Mouse (Mus musculus) adipocyte (in vitro differentiated cells): ENCODE measurements around the gene Lclat1.

ENCODE experiments used
- DNase-seq: peaks from one replicate; pipeline ENCODE4 v3.0.0-alpha.2; 2016; ENCODE audit warnings: low spot score

The Lclat1 gene

DNA sequence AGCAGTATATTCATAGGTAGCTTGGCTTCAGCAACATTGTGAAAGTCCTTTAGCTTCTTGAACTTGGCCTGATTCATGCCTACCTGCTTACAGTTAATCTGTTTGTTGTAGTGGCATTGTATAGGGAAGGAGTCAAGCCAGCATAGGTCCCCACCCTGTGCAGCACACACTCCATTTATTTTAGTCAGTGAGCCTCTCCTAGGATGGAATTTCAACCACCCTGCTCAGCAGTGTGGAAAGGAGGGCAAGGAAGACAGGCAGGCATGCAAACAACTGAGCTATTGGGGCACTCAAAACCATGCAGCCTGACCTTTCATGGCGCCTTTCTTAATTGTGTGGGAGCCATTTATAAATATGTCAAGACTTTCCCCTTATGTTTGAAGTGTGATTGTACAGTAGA lies 92.6 kb downstream of the Lclat1 start:
- no peak for DNase-seq

GRCm38 (mm10) chr17:73203642-73204332 lies 96.0 kb downstream of the Lclat1 start:
- no peak for DNase-seq

GRCm38 (mm10) chr17:73210960-73211531 lies 103.3 kb downstream of the Lclat1 start:
- DNase-seq = no peak

DNA sequence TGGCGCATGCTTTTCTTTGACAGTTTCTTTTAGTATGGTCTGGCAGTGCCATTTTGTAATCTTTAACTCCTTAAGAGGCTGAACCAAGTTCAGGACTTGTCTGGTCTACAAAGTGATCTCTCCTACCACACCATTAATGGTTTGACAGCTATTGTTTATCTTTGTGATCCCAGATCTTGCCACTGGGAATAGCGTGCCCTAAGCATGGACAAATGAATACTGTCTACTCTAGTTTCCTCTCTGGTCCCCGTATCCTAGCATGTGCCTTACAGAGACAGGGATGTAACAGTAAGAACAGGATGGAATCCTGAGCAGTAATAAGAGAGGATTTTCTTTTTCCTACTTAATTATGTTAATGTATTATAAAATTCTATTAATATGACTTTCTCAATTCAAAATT lies 105.0 kb downstream of the Lclat1 start:
- no peak for DNase-seq

DNA sequence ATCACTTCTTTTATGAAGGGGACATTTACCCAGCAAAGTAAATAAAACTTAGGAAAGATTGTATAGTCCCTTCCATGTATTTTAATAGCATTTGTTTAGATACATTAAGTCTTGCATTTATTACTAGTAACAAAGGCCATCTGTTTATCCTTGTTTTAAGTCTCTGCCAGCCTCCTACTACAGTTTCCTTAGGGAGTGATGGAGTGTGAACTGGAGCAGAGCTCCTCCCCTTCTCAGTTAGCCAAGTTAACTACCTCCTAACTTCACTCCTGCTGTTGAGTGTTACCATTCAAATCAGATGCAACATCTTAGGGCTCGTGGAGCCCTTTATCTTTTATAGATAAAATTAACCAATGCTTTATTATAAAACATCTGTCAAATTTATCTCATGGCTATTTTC lies 105.4 kb downstream of the Lclat1 start:
- DNase-seq = no peak

DNA sequence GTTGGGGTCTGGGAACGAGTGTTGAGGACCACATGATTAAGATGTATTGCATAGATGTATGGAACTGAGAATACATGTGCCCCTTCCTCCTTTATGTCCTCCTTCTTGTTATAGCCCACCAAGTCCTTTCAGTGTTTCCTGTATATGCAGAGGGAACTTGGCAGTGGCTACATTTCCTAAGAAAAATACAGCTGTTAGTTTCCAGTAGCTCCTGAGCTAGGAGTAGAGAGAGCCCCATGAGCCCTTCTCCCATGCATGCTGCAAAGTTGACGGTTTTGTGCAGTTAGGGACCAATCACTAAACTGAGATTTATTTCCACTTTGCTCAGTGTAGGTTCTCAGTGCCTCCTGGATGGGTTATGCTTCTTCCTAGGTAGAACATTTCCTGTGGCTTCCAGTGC lies 105.9 kb downstream of the Lclat1 start:
- no peak for DNase-seq

GRCm38 (mm10) chr17:73217274-73217673 lies 109.5 kb downstream of the Lclat1 start:
- DNase-seq = no peak

DNA sequence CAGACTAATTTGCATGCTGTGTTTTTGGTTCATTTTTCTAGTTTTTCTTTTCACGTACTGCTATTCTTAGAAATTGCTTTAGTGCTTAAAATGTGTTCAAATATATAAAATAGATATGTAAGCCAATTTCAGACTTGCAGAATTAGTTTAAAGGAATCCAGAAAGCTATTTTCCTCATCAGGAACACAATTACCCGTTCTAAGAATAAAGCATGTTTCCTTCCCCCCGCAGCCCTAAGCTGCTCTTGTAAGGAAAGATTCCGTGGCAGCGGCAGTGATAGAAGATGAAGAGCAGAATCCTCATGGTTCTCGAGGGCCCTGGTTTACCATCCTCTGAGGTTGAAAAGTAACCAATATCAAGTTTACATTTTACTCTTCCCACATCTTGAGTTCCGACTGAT lies 113.0 kb downstream of the Lclat1 start:
- DNase-seq = no peak

DNA sequence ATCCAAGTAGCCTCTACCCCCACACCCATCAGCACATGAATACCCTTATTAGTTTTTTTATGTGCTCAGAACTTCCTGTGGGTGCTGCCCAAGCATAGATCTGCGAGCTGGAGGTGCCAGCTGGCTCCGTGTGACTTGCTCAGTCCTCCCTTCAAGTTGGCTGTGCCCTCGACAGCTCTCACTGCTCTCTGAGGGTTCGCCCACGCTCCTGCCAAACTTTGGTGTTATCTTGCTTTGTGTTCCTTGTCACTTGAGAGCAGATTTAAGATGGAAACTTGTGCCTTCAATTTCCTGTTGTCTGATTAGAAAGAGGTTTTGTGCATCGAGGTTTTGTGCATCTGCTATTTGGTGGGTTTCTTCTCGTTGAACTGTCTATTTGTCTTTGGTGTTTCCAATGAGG lies 114.3 kb downstream of the Lclat1 start:
- peak; percentile 56 for DNase-seq

DNA sequence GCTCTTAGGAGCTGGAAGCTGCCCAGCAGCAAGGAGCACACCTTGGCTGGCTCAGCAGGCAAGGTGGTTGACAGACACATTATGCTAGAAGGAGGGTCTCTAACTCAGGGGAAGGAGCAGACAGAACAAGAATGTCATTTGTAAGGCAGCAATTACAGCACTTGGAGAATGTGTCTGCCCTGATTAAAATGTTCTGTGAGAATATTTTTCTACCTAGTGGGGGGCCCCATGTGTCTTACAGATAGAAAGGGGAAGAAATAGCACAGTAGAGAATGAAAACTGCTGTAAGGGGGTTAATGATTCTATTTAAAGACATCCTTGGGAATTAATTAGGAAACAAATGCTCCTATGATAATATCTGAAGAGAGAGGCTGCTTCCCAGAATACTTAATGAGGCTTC lies 117.7 kb downstream of the Lclat1 start:
- DNase-seq = no peak

DNA sequence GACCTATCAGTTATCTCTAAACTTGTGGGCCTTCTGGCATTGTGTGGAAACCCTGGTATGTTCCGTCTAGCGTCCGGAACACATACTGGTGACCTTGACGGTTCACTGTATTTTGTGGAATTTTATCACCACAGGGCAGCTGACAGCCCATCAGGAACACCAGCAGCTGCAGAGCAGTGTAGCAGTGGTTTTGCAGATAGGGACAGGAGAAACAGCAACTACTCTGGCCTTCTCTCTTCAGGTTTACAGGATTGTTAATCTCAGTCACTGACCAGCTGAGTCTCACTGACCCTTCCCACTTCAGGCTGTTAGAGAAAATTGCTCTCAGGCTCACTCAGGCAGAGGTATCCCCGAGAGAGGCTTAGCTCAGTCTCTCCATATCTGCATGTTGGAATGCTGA lies 118.2 kb downstream of the Lclat1 start:
- DNase-seq = no peak

- DNase-seq = no peak
These were observed 118.8 kb downstream of the Lclat1 start for GRCm38 (mm10) chr17:73226595-73226994.

DNA sequence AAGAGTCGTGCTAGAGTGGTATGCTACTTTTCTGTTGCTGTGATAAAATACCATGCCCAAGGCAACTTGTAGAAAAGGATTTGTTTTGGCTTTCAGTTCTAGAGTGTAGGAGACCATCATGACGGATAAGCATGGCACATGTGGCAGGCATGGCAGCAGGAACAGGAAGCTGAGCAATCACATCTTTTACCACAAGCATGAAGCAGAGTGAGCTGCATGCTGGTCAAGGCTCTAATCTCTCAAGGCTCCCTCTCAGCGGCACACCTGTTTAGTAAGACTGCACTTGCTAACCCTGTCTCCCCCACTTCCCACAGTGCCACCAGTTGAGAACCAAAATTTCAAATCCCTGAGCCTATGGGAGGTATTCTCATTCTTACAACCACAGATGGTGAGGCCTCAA lies 119.6 kb downstream of the Lclat1 start:
- no peak for DNase-seq

DNA sequence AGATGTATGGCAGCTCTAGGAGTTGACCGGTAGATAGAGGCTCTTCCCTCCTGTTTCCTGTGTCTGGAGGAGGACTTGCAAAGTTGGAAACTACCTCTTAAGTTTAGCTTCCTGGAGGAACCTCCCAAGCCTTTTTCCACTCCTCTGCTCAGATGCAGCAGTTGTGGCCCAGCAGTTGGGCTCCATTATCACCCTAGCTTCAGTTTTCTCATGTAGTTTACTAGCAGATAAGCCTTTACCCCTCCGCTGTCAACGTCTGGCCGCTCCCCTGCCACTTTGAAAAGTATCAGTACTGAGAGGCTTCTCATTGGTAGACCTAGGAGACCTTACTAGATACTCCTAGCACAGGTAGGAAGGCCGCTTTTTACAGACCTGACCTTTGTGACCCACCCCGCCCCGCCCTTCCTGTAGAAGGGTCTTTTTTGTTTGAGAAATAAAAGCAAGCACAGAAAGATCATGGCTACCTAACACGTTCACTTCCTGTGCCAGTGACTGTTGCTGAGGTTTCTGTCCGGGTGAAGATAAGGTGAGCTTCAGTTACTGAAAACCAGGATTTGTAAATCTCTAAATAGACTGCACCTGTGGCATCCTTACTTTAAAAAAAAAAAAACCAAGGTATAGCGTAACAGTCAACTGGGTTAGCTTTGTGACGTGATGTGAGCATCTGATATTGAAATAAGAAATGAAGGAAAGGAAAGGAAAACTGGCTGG lies 121.8 kb downstream of the Lclat1 start:
- DNase-seq = no peak

GRCm38 (mm10) chr17:73230340-73230989 lies 122.7 kb downstream of the Lclat1 start:
- peak; percentile 93 for DNase-seq

DNA sequence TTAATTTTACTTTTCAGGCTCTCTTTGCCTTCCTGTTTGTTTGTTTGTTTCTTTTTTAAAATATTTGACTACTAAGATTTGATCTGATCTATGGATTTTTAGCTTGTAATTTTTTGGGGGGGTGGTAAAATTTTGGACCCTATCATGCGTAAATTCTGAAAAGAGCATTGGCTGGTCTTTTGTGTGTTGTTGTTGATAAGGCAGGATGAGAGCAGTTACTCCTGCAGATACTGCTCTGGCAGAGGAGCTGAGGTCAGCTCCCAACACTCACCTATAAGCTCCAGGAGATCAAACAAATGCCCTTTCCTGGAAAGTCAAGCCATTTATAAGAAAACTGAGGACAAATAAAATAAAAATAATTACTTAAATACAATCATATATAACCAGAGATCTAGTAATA lies 123.6 kb downstream of the Lclat1 start:
- no peak for DNase-seq

DNA sequence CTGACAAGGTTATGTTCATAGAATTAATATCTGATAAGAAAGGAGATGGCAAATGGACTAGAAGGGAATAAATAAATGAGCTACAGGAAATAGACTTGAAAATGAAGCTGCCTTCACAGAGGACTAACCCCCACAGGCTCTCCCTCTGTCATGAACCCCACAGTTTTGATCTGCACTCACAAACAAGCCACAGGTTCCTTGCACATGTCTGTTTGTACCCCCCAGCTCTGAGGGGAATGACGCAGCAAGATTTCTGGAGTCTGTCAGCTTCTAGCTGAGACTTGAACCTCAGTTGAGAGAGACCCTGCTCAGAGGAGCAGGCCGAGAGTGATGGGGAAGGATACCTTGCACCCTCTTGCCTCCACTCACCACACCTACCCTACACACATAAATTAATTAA lies 124.8 kb downstream of the Lclat1 start:
- no peak for DNase-seq

- DNase-seq = no peak
These were observed 126.2 kb downstream of the Lclat1 start for GRCm38 (mm10) chr17:73233975-73234374.

DNA sequence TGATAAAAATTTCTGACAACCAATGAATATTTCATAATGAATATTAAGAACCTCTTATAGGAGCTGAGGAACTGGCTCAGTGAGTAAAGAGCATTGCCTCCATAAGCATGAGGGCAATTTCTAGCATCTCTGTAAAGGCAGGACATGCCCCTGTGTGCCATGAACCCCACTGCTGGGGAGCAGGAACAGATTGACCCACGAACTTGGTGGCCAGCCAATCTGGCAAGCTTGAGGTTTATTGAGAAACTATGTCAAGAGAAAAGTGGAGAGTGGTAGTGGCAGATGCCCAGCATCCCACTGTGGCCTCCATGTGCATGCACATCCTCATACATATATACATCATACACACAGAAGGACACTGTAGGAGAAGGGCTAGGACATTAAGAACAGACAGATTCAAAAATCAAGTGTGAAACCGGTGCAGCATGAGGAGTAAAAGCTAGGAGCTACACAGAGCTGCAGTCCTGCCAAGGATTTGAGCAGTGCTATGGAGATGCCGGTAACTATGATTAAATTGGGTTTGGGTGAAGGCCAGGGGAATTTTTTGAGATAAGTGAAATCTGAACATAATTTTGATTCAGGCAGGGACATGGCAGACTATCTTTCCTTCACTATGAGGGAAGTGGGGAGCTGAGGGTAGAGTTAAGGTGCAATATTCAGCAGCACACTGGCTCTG lies 129.5 kb downstream of the Lclat1 start:
- DNase-seq = peak; percentile 87

DNA sequence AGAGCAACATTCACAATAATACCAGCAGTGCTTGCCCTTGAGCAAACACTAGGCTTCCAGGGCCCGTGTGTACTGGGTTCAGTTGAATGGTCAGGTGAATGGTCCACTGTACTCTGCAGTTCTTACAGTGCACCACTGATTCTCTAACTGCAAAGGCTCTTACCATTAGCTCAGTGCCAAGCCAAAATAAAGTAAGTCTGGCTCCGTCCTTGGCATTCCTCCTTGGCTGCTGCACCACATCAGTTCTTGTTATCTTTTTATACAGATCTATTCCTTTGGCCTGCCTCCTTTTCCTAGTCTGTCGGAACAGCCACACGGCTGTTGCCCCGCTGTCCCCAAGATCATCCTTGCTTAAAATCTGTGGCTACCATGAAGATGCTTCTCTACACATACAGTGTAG lies 130.7 kb downstream of the Lclat1 start:
- DNase-seq = no peak

- DNase-seq = no peak
These were observed 133.5 kb downstream of the Lclat1 start for GRCm38 (mm10) chr17:73241085-73241848.

GRCm38 (mm10) chr17:73243676-73244075 lies 135.9 kb downstream of the Lclat1 start:
- no peak for DNase-seq
